Mouse (Mus musculus) olfactory bulb, adult 2 months (tissue): ENCODE data around the gene Mmaa.

Experiments used
- CTCF ChIP-seq: fragments of 200-500 bp; IDR thresholded peaks from 2 replicates; pipeline ENCODE4 v1.5.1; 2012; ENCODE audit warnings: low read depth, mild to moderate bottlenecking, low read length, moderate library complexity; ENCODE audit not compliant: insufficient read depth
- POLR2A ChIP-seq: fragments of 200-500 bp; IDR thresholded peaks from 2 replicates; pipeline ENCODE4 v1.6.1; 2012; ENCODE audit warnings: mild to moderate bottlenecking, low read depth, low read length, moderate library complexity; ENCODE audit not compliant: insufficient read depth

- TF ChIP-seq CTCF (no peak), POLR2A (no peak)
Measured at GRCm38 (mm10) chr8:79274940-79275339, 19.8 kb downstream of the Mmaa start.
